Mouse (Mus musculus) neural tube, embryonic 12.5 days (tissue): Measurements from ENCODE around the gene Capg. TPM values are rescaled to one million over a fixed set of nuclear protein-coding genes. Genes with fewer than 3 reads are reported as not detected.
"Not testable (repeated sequence)": the region's sequence is repeated elsewhere in the genome, so short reads cannot be mapped to it uniquely, and the experiment has no call there.

Experiments used
- ATAC-seq: fragments of 200-750 bp; cut with Nextera tagmentation; 2 replicates; pipeline ENCODE4 v1.8.0; 2017; ENCODE audit warnings: low read depth, mild to moderate bottlenecking, moderate TSS enrichment, moderate library complexity; ENCODE audit not compliant: low FRiP score
- H3K27ac ChIP-seq: fragments of 300-500 bp; sonication (generic); 2 replicates; pipeline ENCODE4 v1.5.1; 2016
- H3K27me3 ChIP-seq: fragments of 300-500 bp; sonication (generic); replicated peaks from 2 replicates; pipeline ENCODE4 v1.6.1; 2016; ENCODE audit warnings: mild to moderate bottlenecking
- H3K36me3 ChIP-seq: fragments of 300-500 bp; sonication (generic); 2 replicates; pipeline ENCODE4 v1.6.1; 2016; ENCODE audit warnings: mild to moderate bottlenecking
- H3K4me1 ChIP-seq: fragments of 300-500 bp; sonication (generic); 2 replicates; pipeline ENCODE4 v1.6.1; 2016
- H3K4me2 ChIP-seq: fragments of 300-500 bp; sonication (generic); replicated peaks from 2 replicates; pipeline ENCODE4 v1.6.1; 2016; ENCODE audit warnings: mild to moderate bottlenecking
- H3K4me3 ChIP-seq: fragments of 300-500 bp; sonication (generic); 2 replicates; pipeline ENCODE4 v1.5.1; 2016
- H3K9ac ChIP-seq: fragments of 300-500 bp; sonication (generic); 2 replicates; pipeline ENCODE4 v1.6.1; 2016; ENCODE audit warnings: mild to moderate bottlenecking
- H3K9me3 ChIP-seq: fragments of 300-500 bp; sonication (generic); 2 replicates; pipeline ENCODE4 v1.6.1; 2016; ENCODE audit warnings: mild to moderate bottlenecking
- WGBS: fragments of 180-500 bp; shearing (Covaris S2); methylation state at CpG from one replicate; pipeline ENCODE4 v1.1.7; 2016; 5-methylcytosine and 5-hydroxymethylcytosine counted together
- polyA plus RNA-seq: library from polyadenylated mRNA; unstranded; fragments of >200 nt; fragmentation: Nextera tagmentation; extraction: Ambion mirVana; gene quantifications from 2 replicates; pipeline ENCODE4 v1.2.1, GENCODE M21; 2016

Gene Capg
- polyA plus RNA-seq, 1 experiment from 2014 or later, result 11.6 TPM

DNA sequence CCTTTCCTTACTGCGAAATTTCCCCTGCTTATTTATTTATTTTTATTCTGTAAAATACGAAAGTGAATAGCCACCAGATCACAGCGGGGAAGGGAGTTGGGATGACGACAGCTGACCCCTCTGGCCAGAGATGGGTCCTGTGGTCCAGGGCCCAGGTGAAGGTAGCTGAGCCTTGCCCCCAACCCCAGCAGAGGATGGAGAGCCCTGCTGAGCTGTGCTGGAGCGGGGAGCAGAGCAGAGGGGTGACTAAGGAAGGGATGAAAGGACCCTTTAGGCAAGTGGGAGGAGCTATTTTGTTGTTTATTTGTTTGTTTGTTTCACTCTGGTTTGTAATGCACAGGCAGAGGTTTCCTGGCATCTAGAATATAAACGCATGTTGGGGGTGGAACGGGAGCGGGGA, 24.9 kb upstream of the Capg start:
- Histone ChIP-seq H3K4me2 (peak overlapping the region; percentile 48), H3K9me3 (no peaks in the 10 kb centered on the region), H3K36me3 (no peaks in the 10 kb centered on the region), H3K27ac (peak overlapping the region; percentile 79), H3K9ac (peak overlapping the region; percentile 36; the same call in 1 of the 2 replicates), H3K27me3 (no peaks in the 10 kb centered on the region), H3K4me3 (no peak overlapping the region), H3K4me1 (peaks cover 29% of the 10 kb centered on the region)
- peak; percentile 65 for ATAC-seq
- WGBS, result 21% methylated on average over 8 of the region's 8 CpGs

DNA sequence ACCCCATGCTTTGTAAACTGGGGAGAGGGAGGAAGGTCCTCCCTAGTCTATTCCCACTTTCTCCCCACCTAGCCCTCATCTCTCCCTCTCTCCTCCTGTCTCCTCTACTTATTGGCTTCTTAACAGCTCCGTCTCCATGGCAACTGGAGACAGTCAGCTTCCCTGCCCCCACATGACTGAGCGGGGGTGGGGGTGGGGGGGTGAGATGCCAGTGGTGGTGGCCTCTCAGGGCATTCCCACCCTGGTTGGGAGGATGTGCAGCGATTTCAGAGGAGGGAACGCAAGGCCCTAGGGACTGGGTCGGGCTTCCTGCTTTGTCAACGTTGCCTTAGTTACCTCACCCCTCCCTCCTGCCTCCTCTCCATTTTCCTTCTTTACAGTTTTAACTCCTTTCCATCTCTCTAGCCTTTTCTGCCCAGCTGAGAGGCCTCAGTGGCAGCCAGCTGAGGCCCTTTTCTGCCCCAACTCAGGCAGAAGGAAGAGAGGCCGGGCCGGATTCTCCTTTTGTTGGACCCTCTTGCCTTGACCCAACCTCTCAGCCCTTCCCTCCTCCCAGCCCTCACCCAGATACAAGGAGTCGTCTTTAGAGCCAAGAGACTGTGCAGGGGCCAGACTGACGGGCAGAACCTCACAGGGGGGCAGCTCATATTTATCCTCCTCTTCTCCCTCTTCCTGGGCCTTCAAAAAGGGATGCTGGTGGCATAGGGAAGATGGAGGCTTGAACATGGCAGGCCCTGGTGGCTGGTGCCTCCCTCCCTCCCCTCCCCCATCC, 24.1 kb upstream of the Capg start:
- Histone ChIP-seq H3K4me2 (peak overlapping the region; percentile 48), H3K9ac (no peak overlapping the region), H3K27ac (peak overlapping the region; percentile 79), H3K9me3 (no peaks in the 10 kb centered on the region), H3K27me3 (no peaks in the 10 kb centered on the region), H3K4me1 (peaks cover 29% of the 10 kb centered on the region), H3K36me3 (no peaks in the 10 kb centered on the region), H3K4me3 (no peak overlapping the region)
- WGBS, result 5% methylated on average over 10 of the region's 10 CpGs
- ATAC-seq, result peak; percentile 90

DNA sequence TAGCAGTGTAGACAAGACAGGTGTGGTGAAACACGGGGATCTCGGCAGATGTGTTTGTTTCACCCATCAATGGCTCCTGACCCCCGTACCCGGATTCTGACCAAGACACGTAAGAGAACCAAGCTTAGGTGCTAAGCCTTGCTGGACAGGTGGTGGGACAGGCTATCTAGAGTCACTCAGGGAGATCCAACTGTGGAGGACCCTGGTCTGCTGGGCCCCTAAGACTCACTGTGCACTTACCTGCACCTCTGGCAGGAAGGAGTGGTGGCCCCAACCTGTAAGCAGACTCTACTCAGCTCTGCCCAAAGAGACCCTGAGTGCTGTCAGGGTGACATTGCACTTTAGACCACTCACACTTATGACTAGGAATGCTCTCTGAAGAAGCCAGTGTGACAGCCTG, 23.3 kb upstream of the Capg start:
- H3K9ac ChIP-seq, result no peak overlapping the region
- no peak overlapping the region for H3K4me2 ChIP-seq
- no peaks in the 10 kb centered on the region for H3K36me3 ChIP-seq
- H3K9me3 ChIP-seq, result no peaks in the 10 kb centered on the region
- WGBS, result 95% methylated on average over 5 of the region's 5 CpGs
- H3K27ac ChIP-seq, result peak overlapping the region; percentile 79; the same call in 1 of the 2 replicates
- no peak overlapping the region for H3K4me3 ChIP-seq
- H3K4me1 ChIP-seq, result peaks cover 29% of the 10 kb centered on the region
- no peak for ATAC-seq
- H3K27me3 ChIP-seq, result no peaks in the 10 kb centered on the region

DNA sequence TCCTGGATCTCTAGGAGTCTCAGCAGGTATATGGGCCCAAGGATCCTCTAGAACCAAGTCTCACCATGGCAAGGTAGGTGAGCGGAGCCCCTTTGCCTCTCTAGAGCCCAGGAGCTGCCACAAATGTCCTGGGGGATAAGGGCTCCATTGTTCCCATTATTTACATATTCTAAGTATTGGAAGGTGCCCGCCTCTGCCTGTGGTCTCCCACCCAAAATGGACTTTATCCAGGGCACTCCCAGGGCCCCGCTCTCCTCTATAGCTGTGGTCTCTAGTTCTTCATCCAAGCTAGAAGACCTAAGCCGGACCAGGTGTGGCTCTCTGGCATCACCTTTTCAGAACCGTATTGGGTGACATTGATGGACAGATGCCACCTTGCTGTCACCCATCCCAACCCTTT, 22.6 kb upstream of the Capg start, which contains the start of gene Sh2d6:
Gene Sh2d6, minus strand, starts transcription at position 101 of the 400 bp plus-strand sequence.
- no peaks in the 10 kb centered on the region for H3K9me3 ChIP-seq
- no peak within 1 kb of the TSS for H3K4me2 ChIP-seq
- H3K27me3 ChIP-seq, result no peaks in the 10 kb centered on the region
- H3K4me1 ChIP-seq, result peaks cover 29% of the 10 kb centered on the region
- H3K9ac ChIP-seq, result no peak within 1 kb of the TSS
- no peak for ATAC-seq
- no peak within 1 kb of the TSS for H3K4me3 ChIP-seq
- peak within 1 kb of the TSS; percentile 79 for H3K27ac ChIP-seq
- H3K36me3 ChIP-seq, result no peaks in the 10 kb centered on the region
- WGBS, result 90% methylated on average over 5 of the region's 5 CpGs

DNA sequence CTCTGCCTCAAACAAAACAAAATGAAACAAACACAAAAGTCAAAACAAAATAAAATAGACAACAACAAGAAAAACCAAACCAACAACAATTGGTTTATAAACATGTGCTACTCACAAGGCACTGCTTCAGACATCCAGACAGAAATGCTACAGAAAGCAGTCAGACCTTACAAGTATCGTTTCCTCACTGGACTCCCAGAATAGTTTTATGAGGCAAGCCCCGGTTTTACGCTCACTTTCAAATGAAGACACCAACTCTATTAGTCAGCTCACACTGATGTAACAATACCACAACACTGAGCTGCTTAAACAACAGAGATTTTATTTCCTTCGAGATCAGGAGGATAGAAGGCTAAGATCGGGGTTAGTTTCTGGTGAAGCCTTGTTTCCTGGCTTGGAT, 21.9 kb upstream of the Capg start:
- Histone ChIP-seq H3K4me3 (no peak overlapping the region), H3K27me3 (no peaks in the 10 kb centered on the region), H3K4me1 (peaks cover 29% of the 10 kb centered on the region), H3K4me2 (no peak overlapping the region), H3K36me3 (no peaks in the 10 kb centered on the region), H3K9ac (no peak overlapping the region), H3K9me3 (no peaks in the 10 kb centered on the region), H3K27ac (no peak overlapping the region)
- no peak for ATAC-seq
- WGBS, result 65% methylated on average over 5 of the region's 5 CpGs

DNA sequence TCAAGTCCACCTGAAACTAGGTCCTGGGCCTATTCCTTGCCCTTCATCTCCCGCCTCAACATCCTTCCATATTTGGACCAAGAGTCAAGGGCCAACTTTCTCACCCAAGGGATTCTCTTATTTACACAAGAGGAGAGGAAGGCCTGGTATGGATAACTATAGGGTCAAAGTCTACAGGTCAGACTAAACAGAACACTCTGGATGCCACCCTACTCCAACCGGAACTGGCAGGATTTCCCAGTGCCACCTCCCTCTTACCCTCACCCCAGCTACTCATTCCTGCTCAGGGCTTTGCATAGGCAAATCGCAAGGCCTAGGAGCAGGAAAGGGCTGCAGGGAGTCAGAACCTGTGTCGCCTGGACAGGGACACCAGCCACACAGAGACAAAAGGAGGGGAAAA, 21.0 kb upstream of the Capg start:
- no peaks in the 10 kb centered on the region for H3K9me3 ChIP-seq
- no peak for ATAC-seq
- 73% methylated on average over 4 of the region's 4 CpGs for WGBS
- H3K4me2 ChIP-seq, result no peak overlapping the region
- H3K36me3 ChIP-seq, result no peaks in the 10 kb centered on the region
- H3K27me3 ChIP-seq, result no peaks in the 10 kb centered on the region
- H3K4me1 ChIP-seq, result peaks cover 29% of the 10 kb centered on the region
- H3K27ac ChIP-seq, result no peak overlapping the region
- no peak overlapping the region for H3K4me3 ChIP-seq
- H3K9ac ChIP-seq, result no peak overlapping the region

DNA sequence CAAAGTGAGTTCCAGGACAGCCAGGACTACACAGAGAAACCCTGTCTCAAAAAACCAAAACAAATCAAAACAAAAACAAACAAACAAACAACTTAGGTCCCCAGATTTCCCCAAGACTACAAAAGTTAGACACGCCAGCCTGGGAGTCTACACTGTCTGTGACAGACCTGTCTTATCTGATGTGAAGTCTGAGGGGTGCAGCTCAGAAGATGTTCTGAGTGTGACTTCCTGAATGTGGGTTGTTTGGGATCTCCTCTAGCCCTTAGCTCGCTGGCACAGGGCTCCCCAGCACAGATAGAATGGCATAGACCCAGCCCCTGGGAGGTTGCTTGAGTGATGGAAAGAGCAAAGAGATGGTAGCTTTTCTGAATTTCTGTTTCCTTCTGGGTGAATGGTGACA, 20.0 kb upstream of the Capg start:
- Histone ChIP-seq H3K27ac (no peak overlapping the region), H3K4me3 (no peak overlapping the region), H3K9ac (no peak overlapping the region), H3K36me3 (no peaks in the 10 kb centered on the region), H3K9me3 (no peaks in the 10 kb centered on the region), H3K4me1 (peaks cover 24% of the 10 kb centered on the region), H3K4me2 (no peak overlapping the region), H3K27me3 (no peaks in the 10 kb centered on the region)
- no peak for ATAC-seq
- WGBS, result 82% methylated on average over 2 of the region's 2 CpGs

DNA sequence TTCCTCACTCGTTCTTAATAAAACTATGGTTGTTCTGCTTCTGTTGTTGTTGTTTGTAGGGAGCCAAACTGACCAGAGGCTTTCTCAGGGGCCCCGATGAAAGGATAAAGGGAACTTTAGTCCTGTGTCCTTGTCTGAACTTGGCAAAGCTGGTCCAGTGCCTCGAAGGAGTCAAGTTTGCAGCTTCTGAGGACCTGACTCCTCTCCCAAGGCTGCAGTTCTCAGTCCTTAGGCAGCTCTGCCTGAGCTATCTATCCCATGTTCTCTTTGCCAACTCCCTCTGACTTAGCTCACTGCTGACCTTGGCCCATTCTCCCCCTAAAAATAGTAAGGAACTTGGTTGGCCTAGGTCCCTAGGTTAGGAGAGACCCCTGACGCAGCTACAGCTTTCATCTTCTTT, 17.1 kb upstream of the Capg start:
- H3K4me3 ChIP-seq, result no peak overlapping the region
- H3K4me1 ChIP-seq, result peaks cover 3% of the 10 kb centered on the region; the same call in 1 of the 2 replicates
- no peaks in the 10 kb centered on the region for H3K27me3 ChIP-seq
- H3K27ac ChIP-seq, result no peak overlapping the region
- H3K9ac ChIP-seq, result no peak overlapping the region
- ATAC-seq, result no peak
- H3K9me3 ChIP-seq, result no peaks in the 10 kb centered on the region
- no peak overlapping the region for H3K4me2 ChIP-seq
- H3K36me3 ChIP-seq, result no peaks in the 10 kb centered on the region
- 84% methylated on average over 4 of the region's 4 CpGs for WGBS

DNA sequence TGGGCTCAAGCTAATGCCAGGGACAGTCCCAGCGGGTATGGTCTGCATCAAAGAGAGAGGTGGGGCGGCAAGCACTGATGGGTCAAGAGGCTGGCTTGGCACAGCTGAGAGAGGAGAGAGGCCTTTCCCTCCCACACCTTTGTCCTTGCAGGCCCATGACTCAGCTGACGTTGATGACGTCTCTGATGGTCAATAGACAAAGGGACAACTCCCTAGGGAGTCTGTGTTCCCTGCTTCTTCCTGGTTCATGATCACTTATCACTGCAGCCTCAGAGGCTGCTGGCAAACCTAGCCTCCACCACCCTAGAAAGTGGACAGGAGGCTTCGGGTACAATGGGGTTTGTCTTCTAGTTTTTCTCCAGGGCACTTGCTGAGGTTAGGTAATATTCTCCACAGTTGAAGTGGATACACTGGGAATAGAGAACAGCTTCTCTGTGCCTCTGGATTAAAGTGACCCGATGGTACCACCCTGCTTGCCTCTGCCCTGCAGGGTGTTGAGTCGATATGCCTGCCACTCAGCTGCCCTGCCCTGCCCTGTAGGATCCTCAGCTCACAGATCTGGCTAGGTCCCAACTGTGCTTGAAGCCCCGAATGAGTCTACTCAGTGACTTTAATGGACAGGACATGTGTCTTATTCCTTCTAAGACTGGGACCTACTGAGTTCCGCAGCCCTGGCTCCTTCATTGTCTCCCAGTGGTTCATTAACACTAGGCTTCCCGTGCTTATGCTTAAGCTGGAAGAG, 15.6 kb upstream of the Capg start:
- ATAC-seq, result no peak
- peaks cover 5% of the 10 kb centered on the region; the same call in 1 of the 2 replicates for H3K4me1 ChIP-seq
- no peak overlapping the region for H3K9ac ChIP-seq
- H3K9me3 ChIP-seq, result no peaks in the 10 kb centered on the region
- no peak overlapping the region for H3K4me2 ChIP-seq
- no peaks in the 10 kb centered on the region for H3K27me3 ChIP-seq
- no peaks in the 10 kb centered on the region for H3K36me3 ChIP-seq
- 79% methylated on average over 10 of the region's 10 CpGs for WGBS
- H3K4me3 ChIP-seq, result no peak overlapping the region
- H3K27ac ChIP-seq, result no peak overlapping the region

DNA sequence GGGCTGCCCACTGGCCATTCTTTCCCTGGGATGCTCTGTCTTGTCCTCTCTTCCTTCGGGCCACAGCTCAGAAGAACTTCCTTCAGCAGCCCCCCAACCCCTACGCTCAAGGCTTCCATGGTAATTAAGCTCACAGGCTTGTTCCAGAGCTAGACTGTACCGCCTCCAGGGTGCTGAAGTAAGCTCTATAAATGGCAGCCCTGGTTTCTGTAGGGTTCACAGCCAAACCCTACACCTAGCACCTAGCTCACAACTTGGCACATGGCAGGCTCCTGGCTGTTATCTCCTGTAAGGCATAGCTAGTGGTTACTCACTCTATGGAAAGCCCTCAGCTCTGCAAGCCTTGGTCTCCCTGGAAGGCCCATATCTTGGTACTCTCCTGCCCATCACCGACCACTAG, 11.6 kb upstream of the Capg start:
- Histone ChIP-seq H3K4me2 (no peak overlapping the region), H3K27ac (no peak overlapping the region), H3K36me3 (no peaks in the 10 kb centered on the region), H3K4me1 (peaks cover 5% of the 10 kb centered on the region; the same call in 1 of the 2 replicates), H3K9ac (no peak overlapping the region), H3K4me3 (no peak overlapping the region), H3K27me3 (no peaks in the 10 kb centered on the region), H3K9me3 (no peaks in the 10 kb centered on the region)
- 79% methylated on average over 4 of the region's 4 CpGs for WGBS
- ATAC-seq, result no peak

DNA sequence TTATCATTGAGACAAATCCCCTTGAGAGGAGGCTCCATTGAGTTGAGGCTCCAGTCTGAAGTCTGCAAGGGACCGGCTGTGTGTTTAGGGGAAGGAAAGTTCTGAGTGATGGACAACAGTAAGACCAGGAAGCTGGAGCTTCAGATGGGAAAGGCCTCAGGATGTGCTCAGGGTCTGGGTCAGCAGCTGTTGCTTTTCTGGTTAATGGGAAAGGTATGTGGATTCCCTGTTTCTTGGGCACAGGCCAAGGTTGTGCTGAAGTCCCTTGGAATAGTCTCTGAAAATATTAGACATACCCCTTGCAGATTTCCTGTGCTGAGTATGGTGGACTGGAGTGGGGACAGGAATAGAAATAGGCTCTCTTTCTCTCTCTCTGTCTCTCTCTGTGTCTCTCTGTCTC, 10.6 kb upstream of the Capg start:
- not testable (repeated sequence) for H3K9ac ChIP-seq, H3K27ac ChIP-seq, H3K9me3 ChIP-seq, H3K36me3 ChIP-seq, H3K27me3 ChIP-seq, H3K4me2 ChIP-seq, H3K4me3 ChIP-seq
- WGBS, result 68% methylated on average over 1 of the region's 1 CpGs
- H3K4me1 ChIP-seq, result peaks cover 11% of the 10 kb centered on the region
- 0 out of 2 replicates have a peak, but pooled peaks have one; percentile 10 for ATAC-seq

DNA sequence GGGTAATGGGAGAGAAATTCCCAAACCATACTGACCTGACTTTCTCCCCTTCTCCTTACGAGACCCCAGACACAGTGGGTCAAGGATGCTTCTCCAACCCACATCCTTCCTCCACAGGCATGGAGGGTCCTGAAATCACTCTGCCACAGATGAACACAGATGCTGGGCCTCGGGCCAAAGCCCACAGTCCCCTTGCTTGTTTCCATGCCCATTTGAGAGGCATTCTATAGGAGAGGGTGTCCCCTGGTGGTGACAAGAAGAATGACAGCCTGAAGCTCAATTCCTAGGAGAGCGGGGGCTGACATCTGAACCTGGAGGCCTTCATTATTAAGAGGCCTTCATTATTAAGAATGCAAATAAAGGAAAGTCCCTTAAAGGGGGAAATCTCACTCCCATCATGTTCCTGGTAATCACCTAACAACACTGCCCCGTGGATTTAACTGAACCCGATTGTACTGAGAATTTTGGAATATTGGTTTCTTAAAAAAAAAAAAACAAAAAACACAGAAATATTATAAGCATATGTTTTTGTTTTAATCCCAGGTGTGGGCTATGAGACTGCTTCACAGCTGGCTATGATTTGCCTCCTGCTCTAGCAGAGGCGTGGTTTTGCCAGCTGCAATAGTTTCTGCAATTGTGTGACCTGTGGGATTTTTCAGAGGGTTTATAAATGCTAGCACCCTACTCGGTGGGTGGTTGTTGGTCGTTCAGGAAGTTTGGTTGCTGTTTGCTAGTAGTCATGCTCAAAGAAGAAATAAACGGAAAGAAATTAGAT, 10.0 kb upstream of the Capg start:
- WGBS, result 41% methylated on average over 9 of the region's 9 CpGs
- Histone ChIP-seq H3K4me1 (peaks cover 11% of the 10 kb centered on the region; the same call in 1 of the 2 replicates), H3K27me3 (no peaks in the 10 kb centered on the region), H3K4me2 (no peak overlapping the region), H3K9me3 (no peaks in the 10 kb centered on the region), H3K4me3 (no peak overlapping the region), H3K36me3 (no peaks in the 10 kb centered on the region), H3K27ac (no peak overlapping the region), H3K9ac (no peak overlapping the region)
- ATAC-seq, result peak; percentile 71
